Comparison of ENCODE assay signal across 7 mouse cellular contexts in the genomic region with DNA sequence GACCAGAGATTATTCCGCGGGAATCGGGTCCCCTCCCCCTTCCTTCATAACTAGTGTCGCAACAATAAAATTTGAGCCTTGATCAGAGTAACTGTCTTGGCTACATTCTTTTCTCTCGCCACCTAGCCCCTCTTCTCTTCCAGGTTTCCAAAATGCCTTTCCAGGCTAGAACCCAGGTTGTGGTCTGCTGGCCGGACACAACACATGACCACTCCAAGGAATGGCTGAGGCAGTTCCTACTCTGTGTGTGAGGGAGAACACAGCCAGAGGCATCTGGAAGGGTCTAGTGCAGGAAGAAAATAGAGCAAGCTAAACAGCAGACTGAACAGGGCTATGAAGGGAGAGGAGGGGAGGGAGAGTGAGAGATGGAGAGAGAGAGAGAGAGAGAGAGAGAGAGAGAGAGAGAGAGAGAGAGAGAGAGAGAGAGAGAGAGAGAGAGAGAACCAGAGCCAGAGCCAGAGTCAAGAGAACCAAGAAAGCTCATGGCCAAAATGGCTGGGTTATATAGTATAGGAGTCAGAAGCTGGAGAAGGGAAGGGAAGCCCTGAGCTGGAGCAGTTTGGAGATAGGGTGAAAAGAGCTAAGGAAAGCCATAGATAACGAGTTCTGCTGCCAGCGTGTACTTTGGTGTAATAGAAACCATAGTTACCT. TPM values are rescaled to one million over a fixed set of nuclear protein-coding genes. Genes with fewer than 3 reads are reported as not detected.
DNase-seq lines count a peak whose midpoint lies in the region; ATAC-seq lines count a peak whose summit lies in the region.
"Not testable (repeated sequence)": the region's sequence is repeated elsewhere in the genome, so short reads cannot be mapped to it uniquely, and the experiment has no call there.

No protein-coding gene starts in this region.

- H3K4me2 ChIP-seq in forebrain, embryonic 16.5 days (ENCODE audit: low read length) = peak overlapping the region; percentile 95
- H3K4me2 ChIP-seq in heart, embryonic 16.5 days (ENCODE audit: low read depth, low read length) = peak overlapping the region; percentile 93
- H3K4me2 ChIP-seq in intestine, embryonic 15.5 days (replicated peaks) = 0 out of 2 replicates have a peak overlapping the region, but pooled peaks have one; percentile 95
- peak overlapping the region; percentile 94 for H3K4me2 ChIP-seq in limb, embryonic 13.5 days (replicated peaks)
- H3K4me2 ChIP-seq in lung, embryonic 15.5 days = peak overlapping the region; percentile 99
- peak overlapping the region; percentile 82 for H3K4me2 ChIP-seq in neural tube, embryonic 13.5 days

- ATAC-seq in forebrain, embryonic 16.5 days; heart, embryonic 16.5 days (replicated peaks; ENCODE audit: extremely low read depth, insufficient read depth, low FRiP score); intestine, embryonic 15.5 days; limb, embryonic 13.5 days (ENCODE audit: low FRiP score, low read depth); lung, embryonic 15.5 days (ENCODE audit: borderline replicate concordance, extremely low read depth, low FRiP score, low TSS enrichment); neural tube, embryonic 13.5 days (ENCODE audit: low read depth): not testable (repeated sequence)

- peaks cover 23% of the 10 kb centered on the region for H3K4me1 ChIP-seq in embryonic facial prominence, embryonic 10.5 days
- peaks cover 11% of the 10 kb centered on the region for H3K4me1 ChIP-seq in forebrain, embryonic 16.5 days (replicated peaks; ENCODE audit: control insufficient read depth, insufficient read depth, low read length)
- peaks cover 11% of the 10 kb centered on the region for H3K4me1 ChIP-seq in heart, embryonic 16.5 days (ENCODE audit: control insufficient read depth, insufficient read depth, low read length)
- not testable (repeated sequence) for H3K4me1 ChIP-seq in intestine, embryonic 15.5 days (replicated peaks)
- H3K4me1 ChIP-seq in limb, embryonic 13.5 days = peaks cover 14% of the 10 kb centered on the region
- peaks cover 13% of the 10 kb centered on the region for H3K4me1 ChIP-seq in lung, embryonic 15.5 days
- peaks cover 18% of the 10 kb centered on the region for H3K4me1 ChIP-seq in neural tube, embryonic 13.5 days (replicated peaks)

- H3K9me3 ChIP-seq in embryonic facial prominence, embryonic 10.5 days; forebrain, embryonic 16.5 days (ENCODE audit: control insufficient read depth, low read length); heart, embryonic 16.5 days (replicated peaks; ENCODE audit: control insufficient read depth, low read length); intestine, embryonic 15.5 days; limb, embryonic 13.5 days; lung, embryonic 15.5 days; neural tube, embryonic 13.5 days: not testable (repeated sequence)

- peak overlapping the region; percentile 30; the same call in 1 of the 2 replicates for H3K4me3 ChIP-seq in embryonic facial prominence, embryonic 10.5 days
- H3K4me3 ChIP-seq in forebrain, embryonic 16.5 days (replicated peaks; ENCODE audit: low read length); heart, embryonic 16.5 days (ENCODE audit: low read length); intestine, embryonic 15.5 days (replicated peaks); limb, embryonic 13.5 days; lung, embryonic 15.5 days; neural tube, embryonic 13.5 days: not testable (repeated sequence)

- H3K9ac ChIP-seq in forebrain, embryonic 16.5 days (replicated peaks; ENCODE audit: low read depth, low read length); heart, embryonic 16.5 days (ENCODE audit: low read length); intestine, embryonic 15.5 days; limb, embryonic 13.5 days; lung, embryonic 15.5 days; neural tube, embryonic 13.5 days: not testable (repeated sequence)

- H3K27me3 ChIP-seq in embryonic facial prominence, embryonic 10.5 days (replicated peaks; ENCODE audit: low read depth, poor library complexity, severe bottlenecking); forebrain, embryonic 16.5 days (replicated peaks; ENCODE audit: control insufficient read depth, insufficient read depth, low read length); heart, embryonic 16.5 days (ENCODE audit: control insufficient read depth, insufficient read depth, low read length); intestine, embryonic 15.5 days (replicated peaks); limb, embryonic 13.5 days; lung, embryonic 15.5 days; neural tube, embryonic 13.5 days: not testable (repeated sequence)

- WGBS in embryonic facial prominence, embryonic 10.5 days = 28% methylated on average over 8 of the region's 8 CpGs
- 20% methylated on average over 6 of the region's 8 CpGs for WGBS in forebrain, embryonic 16.5 days
- WGBS in heart, embryonic 16.5 days = 25% methylated on average over 6 of the region's 8 CpGs
- 26% methylated on average over 7 of the region's 8 CpGs for WGBS in intestine, embryonic 15.5 days
- 34% methylated on average over 8 of the region's 8 CpGs for WGBS in limb, embryonic 13.5 days
- 23% methylated on average over 8 of the region's 8 CpGs for WGBS in lung, embryonic 15.5 days
- 27% methylated on average over 7 of the region's 8 CpGs for WGBS in neural tube, embryonic 13.5 days

- H3K36me3 ChIP-seq in embryonic facial prominence, embryonic 10.5 days (replicated peaks); forebrain, embryonic 16.5 days (ENCODE audit: control insufficient read depth, insufficient read depth); heart, embryonic 16.5 days (ENCODE audit: control insufficient read depth, insufficient read depth); intestine, embryonic 15.5 days; limb, embryonic 13.5 days; lung, embryonic 15.5 days: not testable (repeated sequence)
- peaks cover 16% of the 10 kb centered on the region for H3K36me3 ChIP-seq in neural tube, embryonic 13.5 days

- DNase-seq in embryonic facial prominence, embryonic 10.5 days (ENCODE audit: low spot score) = not testable (repeated sequence)

- H3K27ac ChIP-seq in embryonic facial prominence, embryonic 10.5 days (replicated peaks); forebrain, embryonic 16.5 days (ENCODE audit: low read length); heart, embryonic 16.5 days (ENCODE audit: low read length); intestine, embryonic 15.5 days; limb, embryonic 13.5 days; lung, embryonic 15.5 days; neural tube, embryonic 13.5 days (replicated peaks): not testable (repeated sequence)

RNA-seq across cellular contexts. Expression of a gene that starts 17.8 kb away (rescaled TPM):
- polyA plus RNA-seq in embryonic facial prominence, embryonic 10.5 days (2016; fragmentation: Nextera tagmentation; extraction: Ambion mirVana) = 3.0 and 3.9 TPM in 2 replicates
- 70.3 and 87.3 TPM in 2 replicates for polyA plus RNA-seq in forebrain, embryonic 16.5 days (2015; fragmentation: Nextera tagmentation; extraction: Ambion mirVana)
- 11.6 and 13.9 TPM in 2 replicates for polyA plus RNA-seq in heart, embryonic 16.5 days (2015; fragmentation: Nextera tagmentation; extraction: Ambion mirVana)
- polyA plus RNA-seq in intestine, embryonic 15.5 days (2015; fragmentation: Nextera tagmentation; extraction: Ambion mirVana) = 6.0 and 7.4 TPM in 2 replicates
- polyA plus RNA-seq in limb, embryonic 13.5 days (2015; fragmentation: Nextera tagmentation; extraction: Ambion mirVana) = 4.6 and 7.8 TPM in 2 replicates
- polyA plus RNA-seq in lung, embryonic 15.5 days (2015; fragmentation: Nextera tagmentation; extraction: Ambion mirVana) = 3.7 and 4.4 TPM in 2 replicates
- 72.2 and 78.5 TPM in 2 replicates for polyA plus RNA-seq in neural tube, embryonic 13.5 days (2015; fragmentation: Nextera tagmentation; extraction: Ambion mirVana)

RNA-seq across cellular contexts. Expression of a gene that starts 20.8 kb away (rescaled TPM):
- 76.4 and 80.4 TPM in 2 replicates for polyA plus RNA-seq in embryonic facial prominence, embryonic 10.5 days (2016; fragmentation: Nextera tagmentation; extraction: Ambion mirVana)
- polyA plus RNA-seq in forebrain, embryonic 16.5 days (2015; fragmentation: Nextera tagmentation; extraction: Ambion mirVana) = 64.1 and 64.3 TPM in 2 replicates
- polyA plus RNA-seq in heart, embryonic 16.5 days (2015; fragmentation: Nextera tagmentation; extraction: Ambion mirVana) = 40.0 and 43.5 TPM in 2 replicates
- 59.5 and 60.7 TPM in 2 replicates for polyA plus RNA-seq in intestine, embryonic 15.5 days (2015; fragmentation: Nextera tagmentation; extraction: Ambion mirVana)
- polyA plus RNA-seq in limb, embryonic 13.5 days (2015; fragmentation: Nextera tagmentation; extraction: Ambion mirVana) = 51.1 and 55.2 TPM in 2 replicates
- 56.8 and 64.4 TPM in 2 replicates for polyA plus RNA-seq in lung, embryonic 15.5 days (2015; fragmentation: Nextera tagmentation; extraction: Ambion mirVana)
- 54.1 and 63.0 TPM in 2 replicates for polyA plus RNA-seq in neural tube, embryonic 13.5 days (2015; fragmentation: Nextera tagmentation; extraction: Ambion mirVana)

RNA-seq across cellular contexts. Expression of a gene that starts 20.9 kb away (rescaled TPM):
- 0.92 and 1.4 TPM in 2 replicates for polyA plus RNA-seq in embryonic facial prominence, embryonic 10.5 days (2016; fragmentation: Nextera tagmentation; extraction: Ambion mirVana)
- polyA plus RNA-seq in forebrain, embryonic 16.5 days (2015; fragmentation: Nextera tagmentation; extraction: Ambion mirVana) = not detected in 2 replicates
- polyA plus RNA-seq in heart, embryonic 16.5 days (2015; fragmentation: Nextera tagmentation; extraction: Ambion mirVana) = not detected in 2 replicates
- 1.1 and 1.6 TPM in 2 replicates for polyA plus RNA-seq in intestine, embryonic 15.5 days (2015; fragmentation: Nextera tagmentation; extraction: Ambion mirVana)
- polyA plus RNA-seq in limb, embryonic 13.5 days (2015; fragmentation: Nextera tagmentation; extraction: Ambion mirVana) = 1.3 TPM in 1 of 2 replicates, not detected in the other
- polyA plus RNA-seq in lung, embryonic 15.5 days (2015; fragmentation: Nextera tagmentation; extraction: Ambion mirVana) = 1.1 and 1.4 TPM in 2 replicates
- polyA plus RNA-seq in neural tube, embryonic 13.5 days (2015; fragmentation: Nextera tagmentation; extraction: Ambion mirVana) = 0.52 TPM in 1 of 2 replicates, not detected in the other

RNA-seq across cellular contexts. Expression of a gene that starts 22.0 kb away (rescaled TPM):
- polyA plus RNA-seq in embryonic facial prominence, embryonic 10.5 days (2016; fragmentation: Nextera tagmentation; extraction: Ambion mirVana) = 11.7 and 12.5 TPM in 2 replicates
- 2.1 and 3.3 TPM in 2 replicates for polyA plus RNA-seq in forebrain, embryonic 16.5 days (2015; fragmentation: Nextera tagmentation; extraction: Ambion mirVana)
- polyA plus RNA-seq in heart, embryonic 16.5 days (2015; fragmentation: Nextera tagmentation; extraction: Ambion mirVana) = 5.0 and 6.4 TPM in 2 replicates
- 7.6 and 11.1 TPM in 2 replicates for polyA plus RNA-seq in intestine, embryonic 15.5 days (2015; fragmentation: Nextera tagmentation; extraction: Ambion mirVana)
- polyA plus RNA-seq in limb, embryonic 13.5 days (2015; fragmentation: Nextera tagmentation; extraction: Ambion mirVana) = 11.1 and 12.0 TPM in 2 replicates
- 13.7 and 17.4 TPM in 2 replicates for polyA plus RNA-seq in lung, embryonic 15.5 days (2015; fragmentation: Nextera tagmentation; extraction: Ambion mirVana)
- 1.1 and 2.1 TPM in 2 replicates for polyA plus RNA-seq in neural tube, embryonic 13.5 days (2015; fragmentation: Nextera tagmentation; extraction: Ambion mirVana)

RNA-seq across cellular contexts. Expression of a gene that starts 22.2 kb away (rescaled TPM):
- 6.4 and 7.8 TPM in 2 replicates for polyA plus RNA-seq in embryonic facial prominence, embryonic 10.5 days (2016; fragmentation: Nextera tagmentation; extraction: Ambion mirVana)
- 8.6 and 10.8 TPM in 2 replicates for polyA plus RNA-seq in forebrain, embryonic 16.5 days (2015; fragmentation: Nextera tagmentation; extraction: Ambion mirVana)
- 7.8 and 9.4 TPM in 2 replicates for polyA plus RNA-seq in heart, embryonic 16.5 days (2015; fragmentation: Nextera tagmentation; extraction: Ambion mirVana)
- 5.7 and 7.1 TPM in 2 replicates for polyA plus RNA-seq in intestine, embryonic 15.5 days (2015; fragmentation: Nextera tagmentation; extraction: Ambion mirVana)
- 6.7 and 7.2 TPM in 2 replicates for polyA plus RNA-seq in limb, embryonic 13.5 days (2015; fragmentation: Nextera tagmentation; extraction: Ambion mirVana)
- 7.2 and 7.4 TPM in 2 replicates for polyA plus RNA-seq in lung, embryonic 15.5 days (2015; fragmentation: Nextera tagmentation; extraction: Ambion mirVana)
- polyA plus RNA-seq in neural tube, embryonic 13.5 days (2015; fragmentation: Nextera tagmentation; extraction: Ambion mirVana) = 4.0 and 4.3 TPM in 2 replicates
